Mouse (Mus musculus): ENCODE measurements around the gene Ube2s. TPM values are rescaled to one million over a fixed set of nuclear protein-coding genes. Genes with fewer than 3 reads are reported as not detected.
A peak's percentile ranks its signal among the peaks of the same experiment; 100 is the strongest.

Gene Ube2s
- total and polyA plus RNA-seq, 3 experiments = 341 to 740 TPM; not detected in 1

GRCm38 (mm10) chr7:4788499-4789435 lies 23.6 kb downstream of the Ube2s start (continued):
- no peak for TF ChIP-seq ETS1 (IDR thresholded peaks at IDR 0.05; ENCODE audit: low read depth, low read length)
- peak; percentile 100 for TF ChIP-seq MYC (IDR thresholded peaks at IDR 0.05; ENCODE audit: low read depth, low read length)
- no peak for TF ChIP-seq ZC3H11A (IDR thresholded peaks at IDR 0.05; ENCODE audit: low read depth, low read length)
- TF ChIP-seq TBP (IDR thresholded peaks at IDR 0.05; ENCODE audit: low read depth, low read length) = peak; percentile 90
- no peak for TF ChIP-seq RAD21 (IDR thresholded peaks at IDR 0.05; ENCODE audit: low read depth, low read length)

GRCm38 (mm10) chr7:4783667-4784268 lies 28.6 kb downstream of the Ube2s start:
- H3K27ac ChIP-seq (ENCODE audit: control insufficient read depth, low read depth, low read length) = no peak overlapping the region
- no peaks in the 10 kb centered on the region for H3K27me3 ChIP-seq (ENCODE audit: control insufficient read depth in 1 of 2, insufficient read depth in 2 of 2, low read length in 2 of 2)
- DNase-seq (ENCODE audit: low read depth, low spot score) = no peak
- peaks cover 16% of the 10 kb centered on the region for H3K79me2 ChIP-seq (ENCODE audit: control insufficient read depth, insufficient read depth, low read length, poor library complexity)
- TF ChIP-seq ETS1 (IDR thresholded peaks at IDR 0.05; ENCODE audit: low read depth, low read length) = no peak
- TF ChIP-seq MAZ (IDR thresholded peaks at IDR 0.05; ENCODE audit: low read depth, low read length) = no peak
- no peak for TF ChIP-seq TCF12 (IDR thresholded peaks at IDR 0.05; ENCODE audit: low read depth, low read length)
- TF ChIP-seq CHD1 (IDR thresholded peaks at IDR 0.05; ENCODE audit: low read depth, low read length) = no peak
- no peak for TF ChIP-seq MYB (IDR thresholded peaks at IDR 0.05; ENCODE audit: low read depth, low read length)
- TF ChIP-seq RCOR1 (IDR thresholded peaks at IDR 0.05; ENCODE audit: low read depth, low read length) = no peak
- no peak for TF ChIP-seq SIN3A (IDR thresholded peaks at IDR 0.05; ENCODE audit: low read length)
- H3K9me3 ChIP-seq (replicated peaks; ENCODE audit: insufficient read depth, low read length) = no peaks in the 10 kb centered on the region
- H3K9ac ChIP-seq (ENCODE audit: control insufficient read depth, low read depth, low read length, poor library complexity, severe bottlenecking) = no peak overlapping the region
- H3K4me1 ChIP-seq (ENCODE audit: control insufficient read depth in 1 of 2, insufficient read depth in 2 of 2, low read length in 2 of 2) = peaks cover 2 to 21% of the 10 kb centered on the region in 2 experiments; a peak in 3 of 4 replicates
- peaks cover 0 to 15% of the 10 kb centered on the region in 2 experiments; a peak in 3 of 4 replicates for H3K36me3 ChIP-seq (ENCODE audit: control insufficient read depth in 1 of 2, insufficient read depth in 2 of 2, low read length in 2 of 2)
- H3K4me3 ChIP-seq (ENCODE audit: control insufficient read depth in 1 of 2, insufficient read depth in 1 of 2, low read depth in 2 of 2, low read length in 2 of 2) = no peak overlapping the region

- H3K27ac ChIP-seq (ENCODE audit: control insufficient read depth, low read depth, low read length) = no peak within 1 kb of the TSS
- H3K36me3 ChIP-seq (ENCODE audit: control insufficient read depth in 1 of 2, insufficient read depth in 2 of 2, low read length in 2 of 2) = peaks cover 0 to 13% of the 10 kb centered on the region in 2 experiments; a peak in 3 of 4 replicates
- no peak within 1 kb of the TSS for H3K9ac ChIP-seq (ENCODE audit: control insufficient read depth, low read depth, low read length, poor library complexity, severe bottlenecking)
- DNase-seq (ENCODE audit: low read depth, low spot score) = peak; percentile 11
- H3K4me3 ChIP-seq (ENCODE audit: control insufficient read depth in 1 of 2, insufficient read depth in 1 of 2, low read depth in 2 of 2, low read length in 2 of 2) = no peak within 1 kb of the TSS
- peaks cover 2 to 16% of the 10 kb centered on the region in 2 experiments; a peak in 3 of 4 replicates for H3K4me1 ChIP-seq (ENCODE audit: control insufficient read depth in 1 of 2, insufficient read depth in 2 of 2, low read length in 2 of 2)
- no peaks in the 10 kb centered on the region for H3K27me3 ChIP-seq (ENCODE audit: control insufficient read depth in 1 of 2, insufficient read depth in 2 of 2, low read length in 2 of 2)
- H3K9me3 ChIP-seq (replicated peaks; ENCODE audit: insufficient read depth, low read length) = no peaks in the 10 kb centered on the region
- TF ChIP-seq POLR2A (IDR thresholded peaks at IDR 0.05; ENCODE audit: control insufficient read depth in 1 of 2, insufficient read depth in 1 of 2, low read depth in 1 of 2, low read length in 2 of 2, poor library complexity in 1 of 2) = no peak
- TF ChIP-seq POLR2AphosphoS2 (IDR thresholded peaks at IDR 0.05; ENCODE audit: low read length) = 0 out of 2 replicates have a peak, but pooled peaks have one; percentile 22
- no peak for TF ChIP-seq ZMIZ1 (IDR thresholded peaks at IDR 0.05; ENCODE audit: low read depth, low read length)
- TF ChIP-seq MAFK (IDR thresholded peaks at IDR 0.05; ENCODE audit: borderline replicate concordance, low read depth, low read length) = no peak
- TF ChIP-seq TBP (IDR thresholded peaks at IDR 0.05; ENCODE audit: low read depth, low read length) = no peak
- peaks cover 10% of the 10 kb centered on the region for H3K79me2 ChIP-seq (ENCODE audit: control insufficient read depth, insufficient read depth, low read length, poor library complexity)
Observed at GRCm38 (mm10) chr7:4782759-4783158, 29.6 kb downstream of the Ube2s start, which contains the start of the genes Il11 and Tmem190. Gene Il11, minus strand, starts transcription at chr7:4782859. Gene Tmem190, plus strand, starts transcription at chr7:4782937.

Data from MEL (cell line).